Mouse (Mus musculus) E14TG2a.4 (cell line): ENCODE data around the gene Etfbkmt.
A peak's percentile ranks its signal among the peaks of the same experiment; 100 is the strongest.
"Not testable (repeated sequence)": the region's sequence is repeated elsewhere in the genome, so short reads cannot be mapped to it uniquely, and the experiment has no call there.

ENCODE experiments used
- H3K27me3 ChIP-seq: 2 replicates; pipeline ENCODE4 v1.6.1; 2014; ENCODE audit warnings: low read length, control low read depth; ENCODE audit not compliant: insufficient read depth
- H3K36me3 ChIP-seq: 2 replicates; pipeline ENCODE4 v1.6.1; 2014; ENCODE audit warnings: low read length, control low read depth; ENCODE audit not compliant: insufficient read depth
- H3K4me1 ChIP-seq: replicated peaks from 2 replicates; pipeline ENCODE4 v1.6.1; 2014; ENCODE audit warnings: low read depth, low read length, control low read depth
- H3K4me3 ChIP-seq: replicated peaks from 2 replicates; pipeline ENCODE4 v1.5.1; 2014; ENCODE audit warnings: mild to moderate bottlenecking, low read length
- H3K9me3 ChIP-seq: 2 replicates; pipeline ENCODE4 v1.6.1; 2014; ENCODE audit warnings: low read length, control low read depth
- CTCF ChIP-seq: conservative IDR thresholded peaks from 2 replicates; pipeline ENCODE4 v1.5.1; 2014; ENCODE audit warnings: low read length
- NANOG ChIP-seq: IDR thresholded peaks from 2 replicates; pipeline ENCODE4 v1.6.1; 2014; ENCODE audit warnings: borderline replicate concordance, low read length, mixed read lengths
- POU5F1 ChIP-seq: IDR thresholded peaks from 2 replicates; pipeline ENCODE4 v1.6.1; 2014; ENCODE audit warnings: low read length, borderline replicate concordance

The Etfbkmt gene

GRCm38 (mm10) chr6:149141393-149142173, 1.9 kb downstream of the Etfbkmt start:
- Histone ChIP-seq H3K27me3 (no peaks in the 10 kb centered on the region), H3K4me1 (peaks cover 49% of the 10 kb centered on the region), H3K9me3 (no peaks in the 10 kb centered on the region), H3K36me3 (peaks cover 35% of the 10 kb centered on the region), H3K4me3 (peak overlapping the region; percentile 80)
- no peak for TF ChIP-seq POU5F1
- TF ChIP-seq CTCF = no peak
- TF ChIP-seq NANOG = no peak

GRCm38 (mm10) chr6:149145143-149145542, 5.5 kb downstream of the Etfbkmt start:
- Histone ChIP-seq H3K27me3 (no peaks in the 10 kb centered on the region), H3K36me3 (peaks cover 53% of the 10 kb centered on the region), H3K4me1 (peaks cover 24% of the 10 kb centered on the region), H3K4me3 (no peak overlapping the region), H3K9me3 (no peaks in the 10 kb centered on the region)
- TF ChIP-seq NANOG (no peak), CTCF (no peak), POU5F1 (no peak)

GRCm38 (mm10) chr6:149148436-149149229, 9.0 kb downstream of the Etfbkmt start:
- H3K27me3 ChIP-seq = no peaks in the 10 kb centered on the region
- H3K36me3 ChIP-seq = peaks cover 62% of the 10 kb centered on the region
- H3K4me3 ChIP-seq = no peak overlapping the region
- TF ChIP-seq POU5F1 (no peak), NANOG (no peak), CTCF (no peak)
- peaks cover 15% of the 10 kb centered on the region for H3K4me1 ChIP-seq
- H3K9me3 ChIP-seq = peaks cover 11% of the 10 kb centered on the region; the same call in 1 of the 2 replicates

GRCm38 (mm10) chr6:149152119-149152518, 12.5 kb downstream of the Etfbkmt start:
- H3K4me1 ChIP-seq = peaks cover 31% of the 10 kb centered on the region
- peaks cover 11% of the 10 kb centered on the region; the same call in 1 of the 2 replicates for H3K9me3 ChIP-seq
- H3K4me3 ChIP-seq = no peak overlapping the region
- TF ChIP-seq CTCF (no peak), POU5F1 (no peak), NANOG (no peak)
- no peaks in the 10 kb centered on the region for H3K27me3 ChIP-seq
- peaks cover 34% of the 10 kb centered on the region for H3K36me3 ChIP-seq

GRCm38 (mm10) chr6:149153473-149154115, 13.9 kb downstream of the Etfbkmt start:
- peaks cover 28% of the 10 kb centered on the region for H3K4me1 ChIP-seq
- peaks cover 11% of the 10 kb centered on the region; the same call in 1 of the 2 replicates for H3K9me3 ChIP-seq
- no peaks in the 10 kb centered on the region for H3K27me3 ChIP-seq
- no peak overlapping the region for H3K4me3 ChIP-seq
- TF ChIP-seq POU5F1 (no peak), NANOG (no peak), CTCF (no peak)
- H3K36me3 ChIP-seq = peaks cover 31% of the 10 kb centered on the region

GRCm38 (mm10) chr6:149154116-149155030, 14.7 kb downstream of the Etfbkmt start:
- Histone ChIP-seq H3K4me3 (no peak overlapping the region), H3K27me3 (no peaks in the 10 kb centered on the region), H3K36me3 (peaks cover 29% of the 10 kb centered on the region), H3K9me3 (peaks cover 11% of the 10 kb centered on the region; the same call in 1 of the 2 replicates), H3K4me1 (peaks cover 25% of the 10 kb centered on the region)
- TF ChIP-seq CTCF (no peak), POU5F1 (no peak)

GRCm38 (mm10) chr6:149155031-149155841, 15.6 kb downstream of the Etfbkmt start:
- no peak for TF ChIP-seq NANOG
- TF ChIP-seq POU5F1 = no peak
- TF ChIP-seq CTCF = no peak
- Histone ChIP-seq H3K4me3 (no peak overlapping the region), H3K4me1 (peaks cover 25% of the 10 kb centered on the region), H3K36me3 (peaks cover 20% of the 10 kb centered on the region), H3K27me3 (no peaks in the 10 kb centered on the region), H3K9me3 (peaks cover 11% of the 10 kb centered on the region; the same call in 1 of the 2 replicates)

GRCm38 (mm10) chr6:149167038-149167437, 27.4 kb downstream of the Etfbkmt start:
- H3K36me3 ChIP-seq = peaks cover 21% of the 10 kb centered on the region
- H3K27me3 ChIP-seq, H3K9me3 ChIP-seq, H3K4me3 ChIP-seq, H3K4me1 ChIP-seq: not testable (repeated sequence)
